Mouse (Mus musculus) liver, adult 2 months (tissue): ENCODE measurements around the gene Mocs1. TPM values are rescaled to one million over a fixed set of nuclear protein-coding genes. Genes with fewer than 3 reads are reported as not detected.
"Not testable (repeated sequence)": the region's sequence is repeated elsewhere in the genome, so short reads cannot be mapped to it uniquely, and the experiment has no call there.

Source experiments
- DNase-seq: peaks from one replicate; pipeline ENCODE4 v3.0.0-alpha.2; 2011; ENCODE audit warnings: low read depth, low spot score; ENCODE audit errors: extremely low read depth
- H3K27ac ChIP-seq: fragments of 200-500 bp; replicated peaks from 2 replicates; pipeline ENCODE4 v1.5.1; 2012; ENCODE audit warnings: low read depth, mild to moderate bottlenecking, control low read depth, inconsistent platforms, low read length; ENCODE audit not compliant: insufficient read depth
- H3K27me3 ChIP-seq: fragments of 200-500 bp; 2 replicates; pipeline ENCODE4 v1.6.1; 2012; ENCODE audit warnings: mild to moderate bottlenecking, moderate library complexity, low read length, inconsistent platforms; ENCODE audit not compliant: control insufficient read depth, insufficient read depth
- H3K36me3 ChIP-seq: fragments of 200-500 bp; 2 replicates; pipeline ENCODE4 v1.6.1; 2012; ENCODE audit warnings: low read length, inconsistent platforms; ENCODE audit not compliant: control insufficient read depth, insufficient read depth
- H3K4me1 ChIP-seq: fragments of 200-500 bp; 2 replicates; pipeline ENCODE4 v1.6.1; 2011; ENCODE audit warnings: low read length; ENCODE audit not compliant: control insufficient read depth, insufficient read depth
- H3K4me3 ChIP-seq: fragments of 200-500 bp; 2 replicates; pipeline ENCODE4 v1.5.1; 2011; ENCODE audit warnings: low read depth, mild to moderate bottlenecking, control low read depth, low read length, moderate library complexity; ENCODE audit not compliant: insufficient read depth
- H3K79me2 ChIP-seq: fragments of 200-500 bp; 2 replicates; pipeline ENCODE4 v1.6.1; 2012; ENCODE audit warnings: inconsistent platforms, mild to moderate bottlenecking, low read length, moderate library complexity; ENCODE audit not compliant: control insufficient read depth, insufficient read depth
- H3K9ac ChIP-seq: fragments of 200-500 bp; 2 replicates; pipeline ENCODE4 v1.6.1; 2012; ENCODE audit warnings: low read depth, mild to moderate bottlenecking, control low read depth, inconsistent platforms, low read length
- CTCF ChIP-seq: fragments of 200-500 bp; IDR thresholded peaks from 2 replicates; pipeline ENCODE4 v1.5.1; 2011; ENCODE audit warnings: low read depth, low read length, control low read depth
- POLR2A ChIP-seq: fragments of 200-500 bp; IDR thresholded peaks from 2 replicates; pipeline ENCODE4 v1.6.1; 2011; ENCODE audit warnings: low read length, control low read depth; ENCODE audit not compliant: insufficient read depth; ENCODE audit errors: extremely low read depth
- WGBS: fragments of 180-500 bp; shearing (Covaris S2); methylation state at CpG from one replicate; pipeline ENCODE4 v1.1.7; 2018; 5-methylcytosine and 5-hydroxymethylcytosine counted together
- polyA plus RNA-seq: library from polyadenylated mRNA; depleted of rRNA; stranded (reverse); fragments of >200 nt; gene quantifications from 2 replicates; pipeline ENCODE4 v1.2.3, GENCODE M21; 2012
- total RNA-seq: library from RNA; depleted of rRNA; stranded (reverse); fragments of >200 nt; gene quantifications from 2 replicates; pipeline ENCODE4 v1.2.3, GENCODE M21; 2014

The Mocs1 gene
- total and polyA plus RNA-seq, 2 experiments: 46.1 to 125 TPM

DNA sequence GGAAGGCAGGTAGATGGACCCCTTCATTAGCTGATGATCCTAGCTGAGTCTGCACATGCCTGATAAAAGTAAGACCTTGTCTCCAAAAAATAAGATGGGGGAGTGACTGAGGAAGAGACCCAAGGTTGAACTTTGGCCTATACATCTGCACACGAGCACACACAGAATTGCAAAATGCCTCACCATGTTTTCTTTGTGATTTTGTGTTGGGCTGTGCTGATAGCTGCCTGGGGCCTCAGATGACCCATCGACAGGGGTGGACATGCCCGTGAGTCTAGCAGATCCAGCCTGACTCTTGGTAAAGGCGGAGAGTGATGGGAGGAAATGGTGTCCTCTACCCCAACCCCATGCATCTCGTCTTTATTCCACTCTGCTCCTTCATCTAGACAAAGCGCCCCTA, 6.1 kb downstream of the Mocs1 start:
- H3K79me2 ChIP-seq: peaks cover 27% of the 10 kb centered on the region; the same call in 1 of the 2 replicates
- 67% methylated on average over 6 of the region's 6 CpGs for WGBS
- DNase-seq: no peak
- no peak for TF ChIP-seq POLR2A
- no peak for TF ChIP-seq CTCF
- peaks cover 36% of the 10 kb centered on the region for H3K4me1 ChIP-seq
- no peak overlapping the region for H3K4me3 ChIP-seq
- H3K36me3 ChIP-seq: peaks cover 54% of the 10 kb centered on the region
- H3K9ac ChIP-seq: no peak overlapping the region
- no peaks in the 10 kb centered on the region for H3K27me3 ChIP-seq
- no peak overlapping the region for H3K27ac ChIP-seq

DNA sequence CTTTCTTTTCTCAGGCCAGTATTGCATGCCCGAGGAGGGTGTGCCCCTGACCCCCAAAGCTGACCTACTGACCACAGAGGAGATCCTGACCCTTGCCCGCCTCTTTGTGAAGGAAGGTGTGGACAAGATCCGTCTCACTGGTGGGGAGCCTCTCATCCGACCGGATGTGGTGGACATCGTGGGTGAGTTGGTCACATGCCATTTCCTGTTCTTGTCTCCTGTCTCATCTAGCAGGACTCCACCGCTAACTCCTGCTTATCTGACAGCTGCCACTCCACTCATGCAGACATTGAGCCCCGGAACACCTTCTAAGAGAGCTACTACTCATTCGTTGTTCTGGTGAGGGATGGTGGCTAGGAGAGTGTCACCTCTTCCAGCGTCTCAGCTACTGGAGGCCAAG, 6.9 kb downstream of the Mocs1 start:
- peaks cover 19% of the 10 kb centered on the region; the same call in 1 of the 2 replicates for H3K79me2 ChIP-seq
- H3K4me1 ChIP-seq: peaks cover 29% of the 10 kb centered on the region
- no peak overlapping the region for H3K27ac ChIP-seq
- peaks cover 60% of the 10 kb centered on the region for H3K36me3 ChIP-seq
- 88% methylated on average over 10 of the region's 10 CpGs for WGBS
- H3K9ac ChIP-seq: no peak overlapping the region
- TF ChIP-seq CTCF (no peak), POLR2A (no peak)
- no peak overlapping the region for H3K4me3 ChIP-seq
- H3K27me3 ChIP-seq: no peaks in the 10 kb centered on the region
- no peak for DNase-seq

DNA sequence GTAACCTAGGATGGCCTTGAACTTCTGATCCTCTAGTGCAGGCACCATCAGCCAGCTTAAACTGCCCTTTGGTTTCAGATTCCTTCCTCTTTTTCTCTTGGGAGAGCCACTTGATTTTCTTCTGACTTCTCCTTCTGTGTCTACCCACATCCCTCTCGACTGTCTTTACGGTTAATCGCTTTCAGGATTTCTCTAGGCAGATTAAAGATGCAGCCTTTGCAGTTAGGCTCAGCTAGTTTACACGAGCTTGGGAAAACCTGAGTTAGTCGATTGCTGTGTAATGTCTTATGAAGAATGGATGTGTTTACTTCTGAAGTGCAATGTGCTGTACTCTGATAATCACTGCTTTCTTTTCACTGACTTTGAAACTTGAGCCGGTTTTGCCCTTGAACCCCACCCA, 8.5 kb downstream of the Mocs1 start:
- DNase-seq: no peak
- TF ChIP-seq CTCF (no peak), POLR2A (no peak)
- peaks cover 61% of the 10 kb centered on the region for H3K36me3 ChIP-seq

DNA sequence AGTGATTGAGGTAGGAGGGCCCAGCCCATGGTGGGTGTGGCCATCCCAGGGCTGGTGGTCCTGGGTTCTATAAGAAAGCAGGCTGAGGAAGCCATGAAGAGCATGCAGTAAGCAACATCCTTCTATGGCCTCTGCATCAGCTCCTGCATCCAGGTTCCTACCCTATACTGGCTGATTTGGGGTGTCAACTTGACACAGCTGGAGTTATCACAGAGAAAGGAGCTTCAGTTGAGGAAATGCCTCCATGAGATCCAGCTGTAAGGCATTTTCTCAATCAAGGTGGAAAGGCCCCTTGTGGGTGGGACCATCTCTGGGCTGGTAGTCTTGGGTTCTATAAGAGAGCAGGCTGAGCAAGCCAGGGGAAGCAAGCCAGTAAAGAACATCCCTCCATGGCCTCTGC, 9.1 kb downstream of the Mocs1 start:
- Histone ChIP-seq H3K36me3 (peaks cover 61% of the 10 kb centered on the region), H3K79me2 (peaks cover 18% of the 10 kb centered on the region; the same call in 1 of the 2 replicates), H3K4me1 (peaks cover 14% of the 10 kb centered on the region)
- not testable (repeated sequence) for DNase-seq, H3K9ac ChIP-seq, H3K4me3 ChIP-seq, H3K27ac ChIP-seq, H3K27me3 ChIP-seq

More for the DNA sequence above, 8.5 kb downstream of the Mocs1 start:
- no peak overlapping the region for H3K4me3 ChIP-seq
- WGBS: 82% methylated on average over 6 of the region's 6 CpGs
- peaks cover 19% of the 10 kb centered on the region for H3K4me1 ChIP-seq
- no peak overlapping the region for H3K9ac ChIP-seq
- H3K79me2 ChIP-seq: peaks cover 18% of the 10 kb centered on the region; the same call in 1 of the 2 replicates
- H3K27ac ChIP-seq: no peak overlapping the region
- no peaks in the 10 kb centered on the region for H3K27me3 ChIP-seq

DNA sequence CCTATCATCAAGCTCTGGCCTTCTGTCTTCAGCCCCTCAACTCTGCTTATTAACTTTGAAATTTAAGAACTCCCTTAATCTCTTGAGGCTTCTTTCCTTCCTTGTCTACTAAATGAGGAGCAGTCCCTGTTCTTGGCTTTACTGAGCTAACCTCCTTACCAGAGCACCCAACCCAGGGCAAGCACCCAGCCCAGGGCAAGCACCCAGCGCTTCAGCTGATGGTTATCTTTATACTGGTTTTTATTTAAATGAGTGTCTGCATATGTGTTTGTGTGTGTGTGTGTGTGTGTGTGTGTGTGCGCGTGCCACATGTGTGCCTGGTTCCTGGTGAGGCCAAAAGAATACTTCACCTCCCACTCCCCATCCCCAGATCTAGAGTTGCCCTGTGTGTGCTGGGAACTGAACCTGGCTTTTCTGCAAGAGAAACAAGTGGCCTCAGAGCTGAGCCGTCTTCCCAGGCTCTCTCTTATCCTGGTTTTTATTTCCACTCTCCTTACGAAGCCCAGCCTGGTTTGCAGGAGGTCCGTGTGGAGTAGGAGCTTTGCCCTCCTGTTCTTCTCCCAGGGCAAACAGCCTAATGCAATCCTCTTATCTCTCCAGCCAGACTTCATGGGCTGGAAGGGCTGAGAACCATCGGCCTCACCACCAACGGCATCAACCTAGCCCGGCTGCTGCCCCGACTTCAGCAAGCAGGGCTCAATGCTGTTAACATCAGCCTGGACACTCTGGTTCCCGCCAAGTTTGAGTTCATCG, 10.8 kb downstream of the Mocs1 start:
- Histone ChIP-seq H3K9ac (no peak overlapping the region), H3K36me3 (peaks cover 48% of the 10 kb centered on the region), H3K27me3 (no peaks in the 10 kb centered on the region), H3K4me3 (no peak overlapping the region), H3K27ac (no peak overlapping the region), H3K4me1 (no peaks in the 10 kb centered on the region), H3K79me2 (peaks cover 8% of the 10 kb centered on the region; the same call in 1 of the 2 replicates)
- no peak for DNase-seq
- WGBS: 83% methylated on average over 12 of the region's 12 CpGs
- TF ChIP-seq POLR2A: no peak
- TF ChIP-seq CTCF: no peak

DNA sequence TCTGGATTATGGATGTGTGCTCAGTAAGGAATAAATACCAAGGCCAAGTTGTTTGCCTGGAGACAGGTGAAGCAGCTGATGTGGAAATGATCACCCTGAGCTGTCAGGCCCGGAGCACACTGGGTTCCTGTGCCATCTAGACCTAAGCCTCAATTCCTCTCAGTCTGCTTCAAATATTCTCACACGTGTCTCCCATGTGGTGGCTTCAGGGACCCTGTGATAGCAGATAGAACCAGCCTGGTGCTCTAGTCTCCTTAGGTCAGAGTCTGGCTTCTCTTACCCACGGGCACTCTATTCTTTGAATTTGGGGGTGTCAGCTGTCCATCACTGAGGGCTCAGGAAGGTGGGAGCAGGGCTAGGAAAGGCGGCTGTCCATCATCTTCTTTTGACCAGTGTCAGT, 11.5 kb downstream of the Mocs1 start:
- Histone ChIP-seq H3K36me3 (peaks cover 41% of the 10 kb centered on the region), H3K27me3 (no peaks in the 10 kb centered on the region), H3K4me3 (no peak overlapping the region), H3K9ac (no peak overlapping the region), H3K79me2 (peaks cover 2% of the 10 kb centered on the region; the same call in 1 of the 2 replicates), H3K27ac (no peak overlapping the region), H3K4me1 (no peaks in the 10 kb centered on the region)
- no peak for TF ChIP-seq POLR2A
- no peak for DNase-seq
- WGBS: 96% methylated on average over 4 of the region's 4 CpGs
